Mouse (Mus musculus) T-cell, adult 2 months (primary cell): Measurements from ENCODE around the gene Etl4.

Experiments used
- DNase-seq: peaks from one replicate; pipeline ENCODE4 v3.0.0; 2022; ENCODE audit warnings: low spot score

The Etl4 gene

DNA sequence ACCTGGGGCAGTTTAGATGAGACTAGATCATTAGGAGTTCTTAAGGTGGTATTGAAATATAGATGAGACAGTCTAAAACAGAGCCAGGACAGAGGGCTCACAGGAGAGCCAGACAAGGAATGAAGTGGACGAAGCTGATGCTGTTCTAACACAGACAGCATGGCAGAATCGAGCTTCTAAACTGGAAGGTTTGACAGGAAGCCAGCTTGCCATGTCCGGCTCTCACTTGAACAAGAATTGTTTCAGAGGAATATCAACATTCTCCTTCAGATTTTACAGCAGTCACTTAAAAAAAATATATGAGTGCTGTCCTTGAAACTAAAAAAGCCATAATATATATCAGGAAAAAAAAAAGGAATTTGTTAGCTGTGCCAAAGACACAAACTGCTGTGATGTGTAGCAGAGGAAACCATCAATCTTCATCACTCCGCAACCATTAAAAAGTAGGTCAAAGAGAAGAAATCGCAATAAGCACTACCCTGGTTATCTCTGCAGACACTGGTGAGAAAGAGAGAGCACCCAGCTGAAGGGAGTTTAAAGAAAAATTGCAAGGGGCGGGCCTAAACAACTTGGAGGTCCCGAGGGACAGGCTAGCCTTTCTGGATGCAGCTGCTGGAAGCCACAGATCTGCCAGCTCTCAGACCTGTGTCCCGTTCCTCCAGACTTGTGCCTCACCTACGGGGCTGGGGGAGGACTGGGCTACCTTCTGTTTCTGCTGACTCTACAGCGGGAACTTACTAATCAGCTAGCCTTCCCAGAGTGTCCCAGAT is 534.3 kb downstream of the Etl4 start:
- DNase-seq, result no peak

DNA sequence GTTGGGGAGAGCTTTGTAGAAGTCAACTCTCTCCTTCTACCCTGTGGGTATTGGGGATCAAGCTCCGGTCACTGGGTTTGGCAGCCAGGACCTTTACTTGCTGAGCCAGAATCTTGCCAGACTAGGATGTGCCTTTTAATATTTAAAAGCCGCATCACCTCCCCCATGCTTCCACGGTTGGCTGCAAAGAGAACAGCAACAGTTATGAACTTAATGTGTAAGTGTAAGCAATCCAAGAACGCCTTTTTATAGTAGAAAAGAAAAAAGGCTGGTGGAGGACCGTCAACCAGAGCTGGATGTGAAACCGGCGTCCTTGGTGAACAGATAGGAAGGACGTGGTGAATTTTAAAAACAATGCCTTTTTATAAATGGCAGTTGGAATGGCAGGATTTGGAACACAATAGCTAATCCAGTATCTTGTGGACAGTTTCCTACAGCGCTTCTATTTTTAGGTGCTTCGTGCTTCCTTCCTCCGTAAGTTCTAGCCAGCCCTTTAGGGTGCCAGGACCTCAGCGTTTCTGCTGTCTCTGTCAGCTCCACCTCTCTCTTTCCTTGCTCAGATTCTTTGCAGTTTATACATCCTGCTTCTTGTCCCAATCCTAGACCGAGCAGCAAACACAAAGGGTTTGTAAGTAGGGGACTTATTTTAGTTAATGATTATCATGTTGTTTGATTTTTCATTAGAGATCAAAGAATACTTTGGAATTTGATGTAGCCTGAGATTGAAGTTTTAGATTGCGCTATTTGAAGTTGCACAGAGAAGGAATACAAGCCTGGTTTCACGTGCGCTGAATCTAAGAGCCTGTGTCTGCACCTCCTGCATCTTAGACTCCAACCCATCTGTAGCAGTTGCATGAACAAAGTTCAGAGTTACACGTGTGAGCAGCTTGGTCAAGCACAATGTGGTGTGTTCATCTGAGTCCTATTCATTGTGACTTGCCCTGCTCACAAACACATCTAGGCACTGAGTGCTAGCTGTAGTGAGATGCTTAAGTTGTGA is 535.9 kb downstream of the Etl4 start:
- no peak for DNase-seq

DNA sequence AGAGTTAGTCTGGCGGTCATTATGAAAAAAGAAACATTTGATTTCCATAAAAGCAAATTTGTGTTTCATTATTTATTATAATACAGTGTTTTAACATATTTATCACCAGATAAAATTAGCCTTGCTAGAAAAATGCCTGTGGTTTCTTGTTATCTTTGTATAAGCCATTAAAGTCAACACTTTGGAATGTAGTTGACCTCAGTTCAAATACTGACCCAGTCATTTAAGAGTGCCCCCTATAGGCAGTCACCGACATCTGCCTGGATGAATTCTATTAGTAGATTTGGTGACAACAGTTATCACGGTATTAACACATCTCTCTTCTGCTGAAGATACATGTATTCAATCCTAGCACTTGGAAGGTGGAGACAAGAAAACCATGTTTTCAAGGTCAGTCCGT is 536.6 kb downstream of the Etl4 start:
- no peak for DNase-seq

DNA sequence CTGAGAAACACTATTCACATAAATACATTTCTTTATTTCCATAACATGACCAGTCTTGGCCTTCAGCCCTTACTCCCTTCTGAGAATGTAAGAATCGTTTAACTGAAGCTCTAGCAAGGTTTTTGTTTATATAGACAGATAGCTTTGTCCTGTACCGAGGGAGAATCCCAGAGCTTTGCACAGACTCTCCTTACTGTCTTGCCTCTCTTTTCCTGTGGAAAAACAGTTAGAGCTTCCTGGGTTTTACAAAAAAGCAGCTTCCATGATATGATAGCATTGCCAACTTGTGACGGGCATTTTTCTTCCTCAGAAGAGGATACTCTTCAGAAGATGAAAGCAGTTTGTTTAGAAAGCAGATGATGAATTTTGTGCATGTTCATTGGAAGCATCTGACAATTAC is 541.4 kb downstream of the Etl4 start:
- no peak for DNase-seq

DNA sequence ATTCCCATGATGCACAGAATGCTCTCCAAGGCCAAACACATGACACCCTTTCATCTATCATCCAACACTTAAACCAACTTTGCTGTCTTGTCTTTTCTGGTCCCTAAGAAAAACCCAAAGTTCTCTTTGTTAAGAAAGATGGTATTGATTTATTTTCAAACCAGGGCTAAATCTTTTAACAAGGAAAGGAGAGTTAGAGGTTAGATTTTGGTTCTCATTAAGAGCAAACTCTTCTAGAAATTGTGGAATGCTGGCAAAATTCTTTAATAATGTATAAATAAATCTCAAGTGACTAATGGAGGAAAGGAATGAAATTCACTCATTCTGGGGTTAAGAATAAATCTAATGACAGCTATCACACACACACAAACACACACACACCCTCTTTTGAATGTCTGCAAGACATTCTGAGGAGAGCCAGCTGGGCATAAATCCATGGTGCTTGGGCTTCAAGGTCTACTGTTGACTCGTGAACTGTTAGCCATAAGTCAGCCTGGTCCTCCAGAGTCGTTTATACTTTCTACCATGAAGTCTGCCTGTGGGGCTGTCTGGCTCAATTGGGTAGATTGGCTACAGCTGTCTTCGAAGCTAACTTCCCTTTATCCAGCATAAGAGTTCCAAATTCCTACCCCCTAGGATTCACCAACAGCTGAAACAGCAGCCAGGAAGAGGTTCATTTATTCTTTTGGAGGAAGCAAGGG is 544.1 kb downstream of the Etl4 start:
- no peak for DNase-seq

DNA sequence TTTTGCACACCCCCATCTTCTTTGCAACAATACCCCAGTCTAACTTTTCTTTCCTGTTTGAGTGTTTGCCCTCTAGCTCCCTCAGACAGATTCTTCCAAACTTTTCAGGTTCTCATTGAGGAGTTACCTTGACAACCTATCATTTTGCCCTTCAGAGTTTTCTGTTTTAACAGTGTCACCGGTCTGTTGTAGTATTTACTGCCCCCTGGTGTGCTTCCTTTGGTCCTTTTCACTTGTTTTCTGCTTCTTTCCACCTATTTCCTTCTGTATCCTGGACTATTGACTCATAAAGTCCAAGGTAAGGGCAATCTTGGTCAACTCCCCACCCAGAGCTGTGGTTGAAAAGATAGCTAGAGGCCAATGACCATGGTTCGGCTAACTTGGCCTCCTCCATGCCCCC is 569.6 kb downstream of the Etl4 start:
- DNase-seq, result no peak

DNA sequence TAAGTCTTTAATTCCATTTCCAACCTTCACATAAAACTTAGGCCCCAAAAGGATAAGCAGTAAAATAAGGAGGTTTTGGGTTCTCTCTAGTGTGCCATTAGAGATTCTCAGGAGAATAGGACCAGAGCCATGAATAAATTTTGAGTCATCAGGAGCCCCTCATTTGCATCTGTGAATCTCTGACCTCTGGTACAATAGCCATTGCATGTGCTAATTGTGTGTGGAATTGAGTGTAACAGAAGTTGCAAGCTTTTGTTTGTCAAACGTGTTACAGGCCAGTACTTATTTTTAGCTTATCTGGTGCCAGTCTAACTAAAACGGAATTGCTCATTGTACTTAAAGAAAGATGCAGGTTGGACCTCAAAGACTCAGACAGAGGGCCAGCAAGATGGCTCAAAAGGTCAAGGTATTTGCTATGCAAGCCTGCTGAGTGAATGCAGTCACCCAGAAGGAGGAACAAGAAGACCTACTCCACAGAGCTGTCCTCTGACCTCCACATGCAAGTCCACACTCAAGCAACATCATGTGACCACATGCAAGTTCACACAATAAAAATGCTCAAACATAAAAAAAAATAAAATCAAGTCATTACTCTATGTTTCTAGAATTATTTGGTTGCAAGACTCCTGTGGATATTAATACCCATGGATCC is 576.7 kb downstream of the Etl4 start:
- DNase-seq, result no peak

DNA sequence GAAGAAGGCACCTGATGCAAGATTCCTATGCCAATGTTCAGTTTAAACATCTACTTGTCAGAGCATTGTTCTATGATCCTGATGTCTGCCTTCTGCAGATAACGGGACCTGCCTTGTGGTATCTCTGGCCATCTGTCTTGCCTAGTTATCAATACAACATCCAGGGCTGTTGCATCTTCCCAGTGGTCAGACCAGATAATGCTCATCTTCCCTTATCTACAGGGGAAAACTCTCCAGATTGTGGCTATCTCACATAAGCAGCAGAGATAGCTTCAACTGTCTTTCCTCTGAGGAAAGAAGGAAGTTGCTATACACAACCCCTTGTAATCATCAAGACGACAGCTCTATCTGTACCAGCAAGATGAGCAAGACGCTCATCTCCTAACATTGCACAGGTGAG is 579.5 kb downstream of the Etl4 start:
- no peak for DNase-seq

DNA sequence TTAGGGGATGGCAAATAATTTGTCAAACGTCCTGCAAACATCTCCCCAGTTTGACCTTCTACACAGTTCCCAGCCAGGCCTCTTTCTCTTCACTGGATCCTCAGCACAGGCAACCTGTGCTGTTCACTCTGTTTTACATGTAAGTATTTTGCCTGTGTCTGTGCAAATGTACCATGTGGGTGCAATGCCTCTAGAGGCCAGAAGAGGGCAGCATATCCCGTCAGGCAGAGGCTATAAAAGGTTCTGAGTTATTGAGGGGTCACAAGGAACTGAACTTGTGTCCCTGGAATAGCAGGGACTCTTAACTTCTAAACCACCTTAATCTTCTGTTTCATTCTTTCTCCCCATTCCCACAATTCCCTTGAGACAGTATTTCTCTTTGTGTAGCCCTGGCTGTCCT is 582.5 kb downstream of the Etl4 start:
- DNase-seq, result no peak

DNA sequence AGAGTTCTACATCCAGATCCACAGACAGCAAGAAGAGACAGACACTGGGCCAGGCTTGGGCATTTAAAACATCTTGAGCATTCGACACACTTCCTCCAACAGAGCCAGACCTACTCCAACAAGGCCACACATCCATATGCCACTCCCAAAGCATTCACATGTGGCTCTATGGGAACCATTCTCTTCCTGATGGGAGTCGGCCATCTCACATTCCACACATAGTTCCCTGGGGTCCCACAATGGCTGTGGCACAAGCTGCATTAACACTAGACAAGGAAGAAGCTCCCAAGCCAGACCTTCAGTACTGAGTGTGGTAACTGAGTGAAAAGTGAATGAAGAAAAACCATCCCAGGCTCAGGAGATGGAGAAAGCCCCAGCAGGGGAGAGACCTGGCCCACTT is 584.2 kb downstream of the Etl4 start:
- DNase-seq, result no peak

DNA sequence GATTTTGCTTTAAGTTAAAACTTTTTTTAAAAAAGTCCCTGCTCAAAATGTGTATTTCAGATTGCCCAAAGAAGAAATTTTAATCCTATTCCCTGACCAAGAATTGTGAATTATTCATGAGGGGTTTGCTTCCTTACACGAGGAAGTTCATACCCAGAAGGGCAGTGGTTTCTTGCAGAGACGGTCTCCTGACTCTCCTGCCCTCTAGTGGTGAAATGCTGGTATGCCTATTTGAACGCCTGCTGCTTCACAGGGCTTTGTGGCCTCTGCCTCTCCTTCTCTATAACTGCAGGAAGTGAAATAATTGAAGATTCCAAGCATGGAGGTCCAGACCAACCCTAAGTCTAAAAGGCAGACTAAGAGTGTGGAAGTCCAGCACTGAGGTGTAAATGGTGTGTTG is 585.1 kb downstream of the Etl4 start:
- DNase-seq, result no peak

DNA sequence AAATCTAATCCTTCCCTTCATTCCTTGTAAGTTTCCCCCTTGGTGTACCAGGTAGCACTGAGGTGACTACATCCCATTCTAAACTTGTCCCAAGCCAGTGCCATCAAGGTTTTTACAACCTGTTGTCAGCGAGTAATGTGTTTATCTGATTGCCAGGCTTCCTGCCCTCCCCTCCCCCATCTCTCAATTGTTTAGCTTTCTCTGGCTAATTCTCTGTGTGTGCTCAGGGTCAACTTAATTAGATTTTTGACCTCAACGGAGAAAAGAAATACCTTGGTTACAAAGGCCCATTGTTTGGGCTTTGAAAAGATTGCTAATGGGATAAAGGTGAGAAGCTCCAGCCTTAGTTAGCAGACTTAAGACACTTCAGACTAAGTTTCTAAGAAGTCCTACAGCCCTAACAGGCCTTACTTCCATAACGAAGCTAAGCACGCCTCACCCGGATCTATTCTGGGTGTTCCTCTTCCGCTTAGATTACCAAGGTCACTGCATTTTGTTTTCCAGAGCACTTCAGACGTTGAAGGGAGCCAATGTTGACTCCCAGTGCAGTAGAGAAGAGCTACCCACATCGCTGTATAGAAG is 586.7 kb downstream of the Etl4 start:
- DNase-seq, result no peak

DNA sequence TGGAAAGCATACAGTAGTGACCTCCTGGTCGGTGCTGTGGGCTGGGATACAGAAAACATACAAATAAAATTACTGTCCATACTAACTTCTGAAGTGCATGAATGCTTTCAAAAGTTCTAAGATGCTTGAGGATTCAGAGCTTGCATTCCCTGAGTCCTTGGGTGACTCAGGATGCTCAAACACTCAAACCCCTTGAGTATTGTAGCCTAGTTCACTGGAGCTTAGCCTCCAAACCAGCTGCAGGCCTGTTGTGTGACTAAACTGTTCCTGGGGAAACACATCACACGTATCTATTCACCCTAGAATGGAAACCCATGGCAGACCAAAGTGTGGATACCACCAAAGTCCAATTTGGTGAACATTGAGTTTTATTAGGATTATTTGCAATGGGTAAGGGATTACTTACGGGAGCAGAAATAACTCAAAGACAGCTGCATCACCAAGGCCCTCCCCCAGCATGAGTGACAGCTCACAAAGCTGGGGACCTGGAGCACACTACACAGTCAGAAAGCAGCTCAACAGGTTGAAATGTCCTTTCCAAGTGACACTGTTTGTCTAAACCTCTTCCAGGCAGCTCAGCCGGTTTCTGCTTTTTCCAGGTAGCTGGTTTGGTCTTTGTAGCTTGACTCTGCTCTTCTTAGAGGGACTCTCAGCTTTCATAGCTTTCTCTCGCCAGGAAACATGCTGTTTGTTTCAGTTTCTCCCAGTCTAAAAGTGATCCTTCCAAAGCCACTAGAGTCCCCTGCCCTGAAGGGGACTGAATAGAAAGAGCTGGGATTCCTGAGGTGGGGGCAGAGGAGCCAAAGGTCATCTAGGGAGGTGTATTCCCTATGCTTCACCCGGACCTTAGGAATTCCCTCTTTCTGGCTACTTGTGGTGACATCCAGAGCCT is 598.5 kb downstream of the Etl4 start:
- no peak for DNase-seq

DNA sequence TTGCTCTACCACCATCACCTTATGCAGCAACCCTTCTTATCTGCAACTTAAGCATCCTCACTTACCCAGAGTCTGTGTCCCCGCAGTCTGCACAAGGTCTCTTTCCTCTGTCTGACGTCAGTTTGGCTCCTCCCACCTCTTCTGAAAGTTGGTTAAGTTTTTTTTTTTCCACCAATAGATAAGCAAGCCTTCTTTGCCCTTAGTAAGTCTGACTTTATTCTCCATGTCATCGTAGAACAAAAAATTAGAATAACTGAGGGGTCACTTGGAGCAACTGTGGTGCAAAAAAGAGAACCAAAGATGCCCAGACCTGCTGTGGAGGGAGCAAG is 599.1 kb downstream of the Etl4 start:
- DNase-seq, result no peak

DNA sequence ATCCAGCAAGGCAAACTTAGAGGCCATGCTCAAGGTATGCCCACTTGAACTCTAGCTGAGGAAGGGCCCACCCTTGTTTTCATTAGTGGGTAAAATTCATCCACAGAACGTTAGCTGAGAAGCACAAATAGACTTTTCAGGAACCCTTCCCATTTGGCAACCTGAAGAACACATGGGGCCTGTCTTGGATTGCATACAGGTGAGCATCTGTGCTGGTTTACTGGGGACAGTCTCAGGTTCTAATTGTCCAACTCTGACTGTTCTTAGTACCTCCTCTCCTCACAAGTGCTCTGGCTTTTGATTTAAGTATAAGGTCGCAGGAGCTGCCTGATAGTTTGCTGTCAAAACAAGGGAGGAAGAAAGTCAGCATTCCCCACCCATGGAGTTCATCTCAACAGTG is 600.5 kb downstream of the Etl4 start:
- no peak for DNase-seq

DNA sequence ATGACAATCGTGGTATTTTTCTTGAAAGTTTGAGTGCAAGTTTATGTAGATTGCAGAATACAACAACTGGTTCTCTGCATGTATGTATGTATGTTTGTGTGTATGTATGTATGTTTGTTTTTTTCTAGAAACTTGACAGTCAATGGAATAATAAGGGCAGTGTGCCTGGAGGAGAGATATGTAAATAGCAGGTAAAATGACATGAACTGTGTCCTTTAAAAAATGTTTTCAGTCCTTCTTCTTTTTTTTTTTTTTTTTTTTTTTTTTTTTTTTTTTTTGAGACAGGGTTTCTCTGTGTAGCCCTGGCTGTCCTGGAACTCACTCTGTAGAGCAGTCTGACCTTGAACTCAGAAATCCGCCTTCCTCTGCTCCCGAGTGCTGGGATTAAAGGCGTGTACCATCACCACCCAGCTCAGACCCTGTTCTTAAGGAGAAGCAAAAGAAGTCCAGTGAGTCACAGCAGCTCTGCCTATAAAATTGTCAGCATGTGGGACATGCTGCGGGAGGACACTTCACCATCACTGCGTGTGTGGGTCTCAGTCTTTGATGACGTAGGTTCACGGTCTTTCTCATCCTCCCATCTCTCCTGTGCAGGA is 606.8 kb downstream of the Etl4 start:
- no peak for DNase-seq

DNA sequence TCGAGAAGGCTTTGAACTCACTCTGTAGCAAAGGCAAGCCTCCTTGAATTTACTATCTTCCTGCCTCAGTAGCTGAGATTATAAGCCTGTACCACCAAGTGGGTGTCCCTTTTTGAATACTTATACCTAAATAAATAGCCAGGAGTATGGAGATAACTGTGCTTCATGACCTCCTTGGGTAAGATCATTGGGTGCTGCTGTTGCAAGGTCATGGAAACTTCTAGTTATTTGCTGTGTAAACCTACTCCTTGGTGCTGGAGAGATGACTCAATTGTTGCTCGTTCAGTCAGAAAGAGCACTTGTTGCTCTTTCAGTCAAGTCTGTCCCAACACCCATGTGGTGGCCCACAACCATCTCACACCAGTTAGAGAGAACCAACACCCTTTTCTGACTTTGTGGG is 608.3 kb downstream of the Etl4 start:
- no peak for DNase-seq

DNA sequence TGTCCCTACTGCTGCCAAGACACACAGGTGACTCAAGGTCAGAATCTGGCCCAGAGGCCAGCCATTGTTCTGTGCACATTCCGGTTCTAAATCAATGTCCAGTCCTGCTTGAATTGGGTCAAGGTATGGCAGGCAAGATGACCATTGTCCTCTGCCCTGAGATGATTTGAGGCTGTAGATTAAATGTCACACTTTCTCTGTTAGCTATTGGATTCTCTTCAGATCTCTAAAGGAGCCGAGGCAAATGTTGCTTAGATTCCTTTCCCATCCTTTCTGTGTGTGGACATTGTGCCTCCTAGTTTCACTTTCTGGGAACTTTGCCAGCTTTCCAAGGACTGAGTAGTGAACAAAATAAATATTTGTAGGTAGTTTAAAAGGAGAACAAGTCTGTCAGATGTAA is 608.9 kb downstream of the Etl4 start:
- DNase-seq, result no peak

DNA sequence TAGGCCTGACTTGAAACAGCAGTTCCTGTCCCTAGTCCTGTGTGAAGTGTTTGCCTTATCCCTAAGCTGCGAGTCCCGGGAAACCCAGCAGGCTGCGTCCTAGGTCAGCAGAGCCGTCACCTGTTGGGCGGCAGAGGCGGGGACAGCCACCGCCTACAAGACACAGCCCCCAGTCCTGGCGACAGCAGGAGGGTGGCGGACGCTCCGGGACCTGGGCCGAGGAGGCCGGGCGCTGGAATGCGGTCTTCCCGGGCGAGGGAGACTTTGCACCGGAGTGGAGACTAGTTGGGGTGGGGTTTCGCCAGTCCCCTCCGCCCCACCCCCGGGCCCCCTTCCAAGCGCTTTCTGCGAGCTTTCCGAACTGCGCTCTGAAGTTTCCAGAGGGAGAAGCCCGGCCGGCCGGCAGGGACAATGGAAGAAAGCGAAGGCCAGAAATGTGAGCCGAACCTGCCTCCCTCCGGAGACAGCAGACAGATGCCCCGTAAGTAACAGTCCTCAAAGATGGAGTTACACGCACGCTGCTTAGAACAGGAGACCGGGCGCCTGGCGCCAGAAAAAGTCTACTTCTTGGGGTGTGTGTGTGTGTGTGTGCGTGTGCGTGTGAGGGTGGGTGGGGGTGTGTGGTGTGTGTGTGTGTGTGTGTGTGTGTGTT is 610.0 kb downstream of the Etl4 start:
- no peak for DNase-seq

DNA sequence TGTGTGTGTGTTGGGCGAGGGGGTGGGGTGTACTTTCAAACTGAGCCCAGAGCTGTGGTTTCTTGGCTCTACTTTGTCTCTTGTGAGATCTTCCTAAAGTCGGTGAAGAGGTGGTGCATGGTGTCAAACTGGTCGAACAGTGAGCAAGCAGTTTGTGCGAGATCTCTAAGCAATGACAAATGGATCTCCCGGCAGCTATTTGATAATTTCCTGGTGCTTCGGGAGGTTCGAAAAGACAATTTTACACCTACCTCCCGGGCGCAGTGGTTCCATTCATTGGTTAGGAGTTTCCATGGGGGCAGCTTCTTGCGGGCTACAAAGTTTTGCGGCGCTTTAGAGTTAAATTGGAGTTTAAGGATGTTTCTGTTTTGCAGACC is 610.5 kb downstream of the Etl4 start:
- no peak for DNase-seq
